Mouse (Mus musculus) kidney, embryonic 14.5 days (tissue): ENCODE results near the gene Gm21677. TPM values are rescaled to one million over a fixed set of nuclear protein-coding genes. Genes with fewer than 3 reads are reported as not detected.
"Not testable (repeated sequence)": the region's sequence is repeated elsewhere in the genome, so short reads cannot be mapped to it uniquely, and the experiment has no call there.

ENCODE experiments used
- ATAC-seq: fragments of 200-750 bp; cut with Nextera tagmentation; 2 replicates; pipeline ENCODE4 v1.8.0; 2017; ENCODE audit warnings: moderate number of reproducible peaks, mild to moderate bottlenecking, moderate TSS enrichment, moderate library complexity; ENCODE audit not compliant: low FRiP score, low TSS enrichment
- H3K27ac ChIP-seq: fragments of 300-500 bp; sonication (generic); 2 replicates; pipeline ENCODE4 v1.5.1; 2014; ENCODE audit warnings: low read depth, mild to moderate bottlenecking, low read length, moderate library complexity, mixed read lengths
- H3K27me3 ChIP-seq: fragments of 300-500 bp; sonication (generic); 2 replicates; pipeline ENCODE4 v1.6.1; 2014; ENCODE audit warnings: mild to moderate bottlenecking, low read length; ENCODE audit not compliant: control insufficient read depth, insufficient read depth
- H3K36me3 ChIP-seq: fragments of 300-500 bp; sonication (generic); 2 replicates; pipeline ENCODE4 v1.6.1; 2014; ENCODE audit warnings: low read length, mixed read lengths; ENCODE audit not compliant: control insufficient read depth, insufficient read depth
- H3K4me1 ChIP-seq: fragments of 300-500 bp; sonication (generic); 2 replicates; pipeline ENCODE4 v1.6.1; 2014; ENCODE audit warnings: low read length, mixed read lengths; ENCODE audit not compliant: control insufficient read depth, insufficient read depth
- H3K4me2 ChIP-seq: fragments of 300-500 bp; sonication (generic); replicated peaks from 2 replicates; pipeline ENCODE4 v1.6.1; 2014; ENCODE audit warnings: low read depth, mild to moderate bottlenecking, low read length
- H3K4me3 ChIP-seq: fragments of 300-500 bp; sonication (generic); 2 replicates; pipeline ENCODE4 v1.5.1; 2014; ENCODE audit warnings: mild to moderate bottlenecking, low read length
- H3K9ac ChIP-seq: fragments of 300-500 bp; sonication (generic); 2 replicates; pipeline ENCODE4 v1.6.1; 2014; ENCODE audit warnings: low read depth, mild to moderate bottlenecking, low read length, moderate library complexity
- H3K9me3 ChIP-seq: fragments of 300-500 bp; sonication (generic); 2 replicates; pipeline ENCODE4 v1.6.1; 2016; ENCODE audit warnings: low read length; ENCODE audit not compliant: control insufficient read depth
- WGBS: fragments of 180-500 bp; shearing (Covaris S2); extraction: QIAGEN DNeasy Blood & Tissue Kit; methylation state at CpG from one replicate; pipeline ENCODE4 v1.1.7; 2014; 5-methylcytosine and 5-hydroxymethylcytosine counted together
- polyA plus RNA-seq: library from polyadenylated mRNA; unstranded; fragments of >200 nt; fragmentation: Nextera tagmentation; extraction: Ambion mirVana; gene quantifications from 2 replicates; pipeline ENCODE4 v1.2.1, GENCODE M21; 2014

Gm21677 gene
- polyA plus RNA-seq = not detected in 2 replicates

GRCm38 (mm10) chrY:3306349-3306748 is at the start of gene Gm21677:
Gene Gm21677, minus strand, starts transcription at chrY:3306449.
- H3K36me3 ChIP-seq, H3K27ac ChIP-seq, ATAC-seq, H3K4me1 ChIP-seq, H3K9me3 ChIP-seq, H3K27me3 ChIP-seq, H3K4me3 ChIP-seq, H3K9ac ChIP-seq, H3K4me2 ChIP-seq: not testable (repeated sequence)
- no CpG with 5 or more reads among the region's 9 CpGs for whole genome bisulfite sequencing

- WGBS = no CpG with 5 or more reads among the region's 9 CpGs
- H3K36me3 ChIP-seq, H3K9me3 ChIP-seq, H3K27me3 ChIP-seq, H3K27ac ChIP-seq, H3K4me1 ChIP-seq, H3K4me3 ChIP-seq, H3K9ac ChIP-seq, ATAC-seq, H3K4me2 ChIP-seq: not testable (repeated sequence)
Observed at GRCm38 (mm10) chrY:3345229-3345628, 39.0 kb upstream of the Gm21677 start, which contains the start of gene Gm21693. Gene Gm21693, minus strand, starts transcription at chrY:3345329.

- not testable (repeated sequence) for H3K4me1 ChIP-seq, H3K4me2 ChIP-seq, H3K27ac ChIP-seq, H3K9me3 ChIP-seq, H3K27me3 ChIP-seq, H3K4me3 ChIP-seq, H3K9ac ChIP-seq, H3K36me3 ChIP-seq, ATAC-seq
- WGBS = no CpG with 5 or more reads among the region's 11 CpGs
Observed at GRCm38 (mm10) chrY:3340661-3341060, 34.4 kb upstream of the Gm21677 start.

Other genes with a start within 250 kb of the Gm21677 start
- not detected in 2 replicates for gene Gm21693, start 38.9 kb upstream of the Gm21677 start, polyA plus RNA-seq
- gene Gm21704, start 103.7 kb upstream of the Gm21677 start, polyA plus RNA-seq = not detected in 2 replicates
- gene Gm21708, start 103.7 kb upstream of the Gm21677 start, polyA plus RNA-seq = not detected in 2 replicates